Mouse (Mus musculus): Measurements from ENCODE around the gene Stard5. TPM values are rescaled to one million over a fixed set of nuclear protein-coding genes. Genes with fewer than 3 reads are reported as not detected.
A peak's percentile ranks its signal among the peaks of the same experiment; 100 is the strongest.

Gene Stard5
- polyA plus RNA-seq, 1 experiment from 2014 or later = 6.9 TPM

- 90% methylated on average over 8 of the region's 8 CpGs for WGBS
Measured at GRCm38 (mm10) chr7:83615815-83616214, 15.9 kb upstream of the Stard5 start.

GRCm38 (mm10) chr7:83616268-83616667, 15.5 kb upstream of the Stard5 start:
- no peak overlapping the region for H3K4me2 ChIP-seq (replicated peaks)
- no peaks in the 10 kb centered on the region for H3K4me1 ChIP-seq
- no peak overlapping the region for H3K9ac ChIP-seq (replicated peaks)
- H3K27ac ChIP-seq (replicated peaks) = no peak overlapping the region
- no peaks in the 10 kb centered on the region for H3K9me3 ChIP-seq
- no peaks in the 10 kb centered on the region for H3K27me3 ChIP-seq
- H3K4me3 ChIP-seq = no peak overlapping the region
- WGBS = 92% methylated on average over 3 of the region's 3 CpGs
- ATAC-seq (replicated peaks) = no peak
- no peaks in the 10 kb centered on the region for H3K36me3 ChIP-seq

More at GRCm38 (mm10) chr7:83615815-83616214, 15.9 kb upstream of the Stard5 start:
- Histone ChIP-seq H3K27me3 (no peaks in the 10 kb centered on the region), H3K4me3 (no peak overlapping the region), H3K4me2 (replicated peaks) (no peak overlapping the region), H3K9me3 (no peaks in the 10 kb centered on the region), H3K36me3 (no peaks in the 10 kb centered on the region), H3K4me1 (no peaks in the 10 kb centered on the region), H3K27ac (replicated peaks) (no peak overlapping the region), H3K9ac (replicated peaks) (no peak overlapping the region)
- ATAC-seq (replicated peaks) = no peak

GRCm38 (mm10) chr7:83618709-83619108, 13.1 kb upstream of the Stard5 start:
- Histone ChIP-seq H3K4me2 (replicated peaks) (no peak overlapping the region), H3K36me3 (no peaks in the 10 kb centered on the region), H3K4me1 (no peaks in the 10 kb centered on the region), H3K4me3 (no peak overlapping the region), H3K9me3 (no peaks in the 10 kb centered on the region), H3K9ac (replicated peaks) (no peak overlapping the region), H3K27me3 (no peaks in the 10 kb centered on the region), H3K27ac (replicated peaks) (no peak overlapping the region)
- ATAC-seq (replicated peaks) = no peak
- 92% methylated on average over 1 of the region's 1 CpGs for WGBS

GRCm38 (mm10) chr7:83622582-83622981, 9.2 kb upstream of the Stard5 start:
- WGBS = 92% methylated on average over 6 of the region's 6 CpGs

GRCm38 (mm10) chr7:83624065-83624464, 7.7 kb upstream of the Stard5 start:
- H3K9ac ChIP-seq (replicated peaks) = no peak overlapping the region
- no peak overlapping the region for H3K27ac ChIP-seq (replicated peaks)
- H3K4me2 ChIP-seq (replicated peaks) = no peak overlapping the region
- H3K27me3 ChIP-seq = no peaks in the 10 kb centered on the region
- H3K4me1 ChIP-seq = no peaks in the 10 kb centered on the region
- no peaks in the 10 kb centered on the region for H3K36me3 ChIP-seq
- no peak for ATAC-seq (replicated peaks)
- WGBS = 78% methylated on average over 1 of the region's 1 CpGs
- H3K9me3 ChIP-seq = no peaks in the 10 kb centered on the region
- no peak overlapping the region for H3K4me3 ChIP-seq

More at GRCm38 (mm10) chr7:83622582-83622981, 9.2 kb upstream of the Stard5 start:
- ATAC-seq (replicated peaks) = no peak
- Histone ChIP-seq H3K27me3 (no peaks in the 10 kb centered on the region), H3K9me3 (no peaks in the 10 kb centered on the region), H3K36me3 (no peaks in the 10 kb centered on the region), H3K4me2 (replicated peaks) (no peak overlapping the region), H3K4me1 (no peaks in the 10 kb centered on the region), H3K27ac (replicated peaks) (no peak overlapping the region), H3K4me3 (no peak overlapping the region), H3K9ac (replicated peaks) (no peak overlapping the region)

- H3K9me3 ChIP-seq = no peaks in the 10 kb centered on the region
- WGBS = 91% methylated on average over 8 of the region's 8 CpGs
Measured at GRCm38 (mm10) chr7:83626557-83627257, 5.1 kb upstream of the Stard5 start.

GRCm38 (mm10) chr7:83627369-83627768, 4.4 kb upstream of the Stard5 start:
- no peaks in the 10 kb centered on the region for H3K27me3 ChIP-seq
- 94% methylated on average over 4 of the region's 4 CpGs for WGBS

More at GRCm38 (mm10) chr7:83626557-83627257, 5.1 kb upstream of the Stard5 start:
- Histone ChIP-seq H3K27me3 (no peaks in the 10 kb centered on the region), H3K9ac (replicated peaks) (no peak overlapping the region), H3K4me1 (peaks cover 8% of the 10 kb centered on the region), H3K4me3 (no peak overlapping the region), H3K27ac (replicated peaks) (no peak overlapping the region), H3K4me2 (replicated peaks) (no peak overlapping the region), H3K36me3 (no peaks in the 10 kb centered on the region)
- ATAC-seq (replicated peaks) = no peak

GRCm38 (mm10) chr7:83631073-83631827, 509 bp upstream of the Stard5 start:
- 10% methylated on average over 11 of the region's 11 CpGs for WGBS
- Histone ChIP-seq H3K36me3 (no peaks in the 10 kb centered on the region), H3K9me3 (no peaks in the 10 kb centered on the region), H3K4me2 (replicated peaks) (peak overlapping the region; percentile 69), H3K27ac (replicated peaks) (0 out of 2 replicates have a peak overlapping the region, but pooled peaks have one; percentile 32), H3K27me3 (no peaks in the 10 kb centered on the region), H3K9ac (replicated peaks) (peak overlapping the region; percentile 55; the same call in 1 of the 2 replicates), H3K4me3 (peak overlapping the region; percentile 56), H3K4me1 (peaks cover 15% of the 10 kb centered on the region)
- peak; percentile 36; the same call in 1 of the 2 replicates for ATAC-seq (replicated peaks)

More at GRCm38 (mm10) chr7:83627369-83627768, 4.4 kb upstream of the Stard5 start:
- no peak for ATAC-seq (replicated peaks)
- Histone ChIP-seq H3K4me2 (replicated peaks) (no peak overlapping the region), H3K4me1 (peaks cover 12% of the 10 kb centered on the region), H3K9me3 (no peaks in the 10 kb centered on the region), H3K27ac (replicated peaks) (no peak overlapping the region), H3K4me3 (no peak overlapping the region), H3K36me3 (no peaks in the 10 kb centered on the region), H3K9ac (replicated peaks) (no peak overlapping the region)

- Histone ChIP-seq H3K4me1 (peaks cover 15% of the 10 kb centered on the region), H3K36me3 (no peaks in the 10 kb centered on the region), H3K9ac (replicated peaks) (no peak overlapping the region), H3K27ac (replicated peaks) (no peak overlapping the region), H3K27me3 (no peaks in the 10 kb centered on the region), H3K4me2 (replicated peaks) (peak overlapping the region; percentile 69), H3K9me3 (no peaks in the 10 kb centered on the region), H3K4me3 (peak overlapping the region; percentile 56; the same call in 1 of the 2 replicates)
- ATAC-seq (replicated peaks) = no peak
- 58% methylated on average over 6 of the region's 6 CpGs for WGBS
Measured at GRCm38 (mm10) chr7:83632682-83633120, 942 bp downstream of the Stard5 start.

GRCm38 (mm10) chr7:83633856-83634255, 2.1 kb downstream of the Stard5 start:
- H3K9ac ChIP-seq (replicated peaks) = no peak overlapping the region
- no peaks in the 10 kb centered on the region for H3K36me3 ChIP-seq
- no peak overlapping the region for H3K27ac ChIP-seq (replicated peaks)
- H3K27me3 ChIP-seq = no peaks in the 10 kb centered on the region
- H3K4me2 ChIP-seq (replicated peaks) = no peak overlapping the region
- no peaks in the 10 kb centered on the region for H3K9me3 ChIP-seq
- ATAC-seq (replicated peaks) = no peak
- peaks cover 15% of the 10 kb centered on the region for H3K4me1 ChIP-seq
- H3K4me3 ChIP-seq = no peak overlapping the region
- 91% methylated on average over 6 of the region's 6 CpGs for WGBS

GRCm38 (mm10) chr7:83635726-83636125, 4.0 kb downstream of the Stard5 start:
- no peaks in the 10 kb centered on the region for H3K36me3 ChIP-seq
- H3K4me3 ChIP-seq = no peak overlapping the region
- H3K9ac ChIP-seq (replicated peaks) = no peak overlapping the region
- no peak overlapping the region for H3K4me2 ChIP-seq (replicated peaks)
- WGBS = 84% methylated on average over 2 of the region's 2 CpGs
- H3K4me1 ChIP-seq = peaks cover 14% of the 10 kb centered on the region
- no peak overlapping the region for H3K27ac ChIP-seq (replicated peaks)
- H3K9me3 ChIP-seq = no peaks in the 10 kb centered on the region
- no peaks in the 10 kb centered on the region for H3K27me3 ChIP-seq
- no peak for ATAC-seq (replicated peaks)

GRCm38 (mm10) chr7:83636425-83636824, 4.7 kb downstream of the Stard5 start:
- Histone ChIP-seq H3K4me1 (peaks cover 7% of the 10 kb centered on the region; the same call in 1 of the 2 replicates), H3K9me3 (no peaks in the 10 kb centered on the region), H3K4me2 (replicated peaks) (no peak overlapping the region), H3K9ac (replicated peaks) (no peak overlapping the region), H3K27ac (replicated peaks) (no peak overlapping the region), H3K27me3 (no peaks in the 10 kb centered on the region), H3K4me3 (no peak overlapping the region), H3K36me3 (no peaks in the 10 kb centered on the region)
- no peak for ATAC-seq (replicated peaks)
- WGBS = 87% methylated on average over 8 of the region's 8 CpGs
